Mouse (Mus musculus) left cerebral cortex, adult 2 months (tissue): ENCODE data around the gene Dock9. TPM values are rescaled to one million over a fixed set of nuclear protein-coding genes. Genes with fewer than 3 reads are reported as not detected.
A peak's percentile ranks its signal among the peaks of the same experiment; 100 is the strongest.

Source experiments
- DNase-seq, 2 experiments: peaks; one replicate each; pipeline ENCODE4 v3.0.0; 2021 to 2022; ENCODE audit warnings: low spot score in 2 of 2, mixed read lengths in 1 of 2; ENCODE audit errors: extremely low spot score in 1 of 2
- H3K27ac ChIP-seq: fragments of 200-600 bp; 2 replicates; pipeline ENCODE4 v1.8.1; 2022
- H3K4me3 ChIP-seq: fragments of 200-600 bp; 2 replicates; pipeline ENCODE4 v1.8.1; 2022
- CTCF ChIP-seq: fragments of 200-600 bp; IDR thresholded peaks from 2 replicates; pipeline ENCODE4 v1.8.1; 2022; ENCODE audit warnings: antibody characterized with exemption, mild to moderate bottlenecking, moderate library complexity
- intact Hi-C: fragments of 180-260 bp; cut with DNase I; formaldehyde crosslinking; loops from one replicate; pipeline ENCODE4 v1.15.1; 2025
- total RNA-seq, 2 experiments: library from RNA; stranded (reverse); gene quantifications; 2 replicates each; pipeline ENCODE4 v1.2.3; 2021

Gene Dock9
- total RNA-seq, 2 experiments from 2014 or later: 87.1 to 91.6 TPM

DNA sequence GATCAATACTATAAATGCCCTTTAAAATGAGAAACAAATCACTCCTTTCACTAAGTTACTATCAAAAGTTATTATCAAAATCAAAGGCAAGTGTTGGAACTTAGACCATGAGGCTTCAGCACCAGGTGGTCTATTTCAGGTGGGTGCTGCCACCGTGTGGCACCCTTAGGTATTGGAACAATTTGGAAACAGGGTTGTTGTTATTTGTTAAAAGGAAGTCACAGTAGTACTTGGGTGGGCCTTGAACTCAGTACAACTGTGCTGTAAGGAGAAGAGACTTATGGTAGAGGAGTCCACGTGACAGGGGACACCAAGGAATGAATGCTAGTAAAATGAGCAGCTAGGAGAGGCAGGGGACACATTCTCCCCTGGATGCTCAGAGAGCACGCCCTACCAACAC, 218.6 kb downstream of the Dock9 start:
- intact Hi-C loops: loop anchor here (5.0 kb wide), 1 partner anchor 302 kb away; no protein-coding TSS in a partner anchor
- peak; percentile 52 to 65 for DNase-seq
- TF ChIP-seq CTCF: peak; percentile 76
- Histone ChIP-seq H3K4me3 (no peak overlapping the region), H3K27ac (no peak overlapping the region)

DNA sequence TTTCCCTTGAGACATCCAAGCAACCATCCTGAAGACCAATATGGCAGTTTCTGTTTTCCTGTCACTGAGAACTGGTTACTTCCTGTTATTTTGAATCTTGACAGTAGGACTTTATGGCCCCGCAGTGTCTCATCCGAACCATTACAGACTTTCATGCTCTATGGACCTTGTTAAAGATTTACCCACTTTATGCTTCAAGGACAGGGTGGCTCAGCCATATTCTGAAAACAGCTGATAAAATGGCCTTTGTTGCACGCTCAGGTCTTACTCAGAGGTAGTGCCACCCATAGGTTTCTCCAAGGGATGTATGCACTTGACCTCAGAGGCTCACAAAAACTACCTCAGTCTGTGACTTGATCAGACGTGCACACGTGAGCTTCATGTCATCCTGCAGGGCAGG, 224.2 kb downstream of the Dock9 start:
- no peak for TF ChIP-seq CTCF
- no peak for DNase-seq
- Histone ChIP-seq H3K4me3 (no peak overlapping the region), H3K27ac (no peak overlapping the region)
- intact Hi-C loops: no loop called here

GRCm38 (mm10) chr14:121566794-121567201, 230.8 kb downstream of the Dock9 start:
- peak; percentile 18 to 31 for DNase-seq
- intact Hi-C loops: no loop called here
- H3K27ac ChIP-seq: 0 out of 2 replicates have a peak overlapping the region, but pooled peaks have one; percentile 57
- TF ChIP-seq CTCF: no peak
- H3K4me3 ChIP-seq: no peak overlapping the region

- no peak for DNase-seq
- intact Hi-C loops: no loop called here
- Histone ChIP-seq H3K4me3 (no peak overlapping the region), H3K27ac (no peak overlapping the region)
- no peak for TF ChIP-seq CTCF
Measured at GRCm38 (mm10) chr14:121565930-121566329, 231.7 kb downstream of the Dock9 start.

GRCm38 (mm10) chr14:121564656-121565055, 233.0 kb downstream of the Dock9 start:
- no peak for TF ChIP-seq CTCF
- Histone ChIP-seq H3K27ac (no peak overlapping the region), H3K4me3 (no peak overlapping the region)
- DNase-seq: no peak
- intact Hi-C loops: no loop called here

- DNase-seq: no peak
- Histone ChIP-seq H3K4me3 (no peak overlapping the region), H3K27ac (no peak overlapping the region)
- no peak for TF ChIP-seq CTCF
- intact Hi-C loops: no loop called here
Measured at GRCm38 (mm10) chr14:121563954-121564353, 233.7 kb downstream of the Dock9 start.

GRCm38 (mm10) chr14:121559026-121559425, 238.6 kb downstream of the Dock9 start:
- Histone ChIP-seq H3K27ac (no peak overlapping the region), H3K4me3 (no peak overlapping the region)
- no peak for DNase-seq
- TF ChIP-seq CTCF: no peak
- intact Hi-C loops: no loop called here

DNA sequence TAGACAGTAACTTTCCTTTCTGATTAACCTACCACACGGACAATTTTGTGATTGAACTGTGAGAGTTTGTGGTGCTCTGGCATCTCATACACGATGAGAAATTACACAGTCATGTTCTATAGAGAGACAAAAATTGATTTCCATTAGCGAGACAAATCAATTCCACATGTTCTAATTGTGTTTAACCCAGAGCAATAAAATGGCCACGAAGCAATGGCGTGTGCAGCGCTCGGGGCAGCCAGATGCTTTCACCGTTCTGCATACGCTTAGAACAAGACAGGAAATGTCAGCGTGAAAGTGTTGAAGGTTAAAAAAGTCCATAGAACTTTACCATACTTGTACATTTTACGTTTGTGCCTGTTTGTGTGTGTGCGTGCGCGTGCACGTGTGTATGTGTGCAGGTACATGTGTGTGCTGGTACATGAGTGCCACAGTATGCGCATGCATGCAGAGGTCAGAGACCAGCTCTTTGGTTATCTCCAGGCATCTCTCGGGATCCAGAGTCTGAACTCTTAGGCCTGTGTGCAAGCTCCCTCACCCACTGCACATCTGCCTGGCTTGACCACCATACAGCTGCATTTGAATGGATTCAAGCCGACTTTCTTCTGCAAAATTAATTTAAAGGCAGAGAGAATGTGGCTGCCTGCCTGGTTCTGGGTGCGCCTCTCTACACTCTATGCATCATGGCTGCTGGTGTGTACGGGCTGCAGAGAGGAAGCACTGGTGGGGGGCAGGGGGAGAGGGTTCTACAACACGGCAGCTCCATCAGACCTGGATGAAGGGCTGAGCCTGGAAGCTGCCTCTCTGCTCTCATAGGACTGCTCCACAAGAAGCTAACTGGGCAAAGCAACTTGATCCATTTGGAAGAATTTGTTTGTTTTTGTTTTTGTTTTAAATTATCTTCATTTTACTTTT, 241.0 kb downstream of the Dock9 start:
- no peak for DNase-seq
- TF ChIP-seq CTCF: no peak
- intact Hi-C loops: no loop called here

DNA sequence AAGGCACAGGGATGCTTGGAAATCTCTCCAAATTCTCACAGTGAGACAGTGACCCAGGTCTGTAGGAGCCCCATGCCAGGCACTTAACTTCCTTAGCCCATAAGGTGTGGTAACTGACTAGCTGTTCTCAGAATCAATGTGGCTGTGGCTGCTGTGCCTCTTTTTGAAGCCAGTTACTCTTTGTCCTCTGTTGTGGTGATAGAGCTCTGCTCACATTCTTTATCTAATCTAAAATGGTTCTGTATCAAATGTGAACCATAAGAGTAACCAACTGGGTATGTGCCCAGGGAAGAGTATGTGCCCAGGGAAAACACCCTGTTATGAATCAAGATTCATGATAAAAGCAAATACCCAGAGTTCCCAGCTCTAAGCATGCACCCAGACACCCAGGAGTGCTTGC, 243.9 kb downstream of the Dock9 start:
- DNase-seq: no peak
- TF ChIP-seq CTCF: no peak
- Histone ChIP-seq H3K4me3 (no peak overlapping the region), H3K27ac (no peak overlapping the region)
- intact Hi-C loops: no loop called here

More for the DNA sequence above, 241.0 kb downstream of the Dock9 start:
- Histone ChIP-seq H3K4me3 (no peak overlapping the region), H3K27ac (no peak overlapping the region)

DNA sequence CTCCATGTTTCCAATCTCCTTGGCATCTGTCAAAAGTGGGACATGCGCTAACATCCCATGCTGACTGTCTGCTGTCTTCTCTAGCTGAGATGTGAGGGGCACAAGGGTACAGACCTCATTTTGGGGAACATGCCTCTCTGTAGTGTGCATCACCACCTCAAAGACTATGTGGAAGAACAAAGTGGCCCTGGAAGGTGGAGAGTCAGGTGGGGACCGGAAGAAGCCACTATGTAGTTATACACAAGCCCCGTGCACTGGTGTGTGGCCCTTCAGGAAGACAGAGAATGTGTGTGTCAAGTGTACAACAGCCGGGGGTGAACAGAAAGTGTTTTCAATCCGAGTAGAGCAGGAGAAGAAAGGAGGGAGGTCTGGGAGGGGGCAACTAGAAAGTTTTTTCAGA, 245.1 kb downstream of the Dock9 start:
- intact Hi-C loops: no loop called here
- Histone ChIP-seq H3K4me3 (no peak overlapping the region), H3K27ac (no peak overlapping the region)
- no peak for DNase-seq
- TF ChIP-seq CTCF: no peak

GRCm38 (mm10) chr14:121549834-121550233, 247.8 kb downstream of the Dock9 start:
- Histone ChIP-seq H3K4me3 (no peak overlapping the region), H3K27ac (no peak overlapping the region)
- intact Hi-C loops: no loop called here
- TF ChIP-seq CTCF: no peak
- no peak for DNase-seq

DNA sequence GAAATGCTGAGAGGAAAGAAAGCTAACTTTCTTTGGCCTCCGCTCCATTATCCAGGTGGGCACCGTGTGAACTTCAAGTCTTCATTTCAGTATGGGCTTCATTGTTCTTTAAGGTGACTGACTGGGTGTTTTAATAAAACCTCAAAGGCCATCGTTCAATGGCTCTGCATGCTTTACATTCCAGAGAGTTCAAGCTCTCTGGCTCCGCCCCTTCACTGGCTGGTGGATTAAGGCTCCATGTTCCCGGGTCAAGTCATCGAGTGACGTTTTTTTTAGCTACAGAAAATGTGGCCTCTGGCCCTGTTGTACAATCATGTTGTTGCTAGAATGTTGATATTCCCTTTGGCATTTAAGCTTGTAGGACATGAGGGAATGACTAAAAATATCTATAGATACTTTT, 249.9 kb downstream of the Dock9 start:
- no peak for DNase-seq
- TF ChIP-seq CTCF: no peak
- no peak overlapping the region for H3K27ac ChIP-seq
- intact Hi-C loops: no loop called here
- H3K4me3 ChIP-seq: no peak overlapping the region

- no peak for TF ChIP-seq CTCF
- no peak for DNase-seq
- no peak overlapping the region for H3K27ac ChIP-seq
- intact Hi-C loops: no loop called here
- no peak overlapping the region for H3K4me3 ChIP-seq
Measured at GRCm38 (mm10) chr14:121546621-121547020, 251.0 kb downstream of the Dock9 start.
